Mouse (Mus musculus): Measurements from ENCODE around the gene Ergic1. TPM values are rescaled to one million over a fixed set of nuclear protein-coding genes. Genes with fewer than 3 reads are reported as not detected.

Gene Ergic1
- polyA plus RNA-seq, 1 experiment, result 143 TPM

GRCm38 (mm10) chr17:26569594-26570350, 8.5 kb downstream of the Ergic1 start:
- TF ChIP-seq POLR2A (IDR thresholded peaks at IDR 0.05; ENCODE audit: extremely low read depth, insufficient read depth, low read length) (no peak), CTCF (IDR thresholded peaks at IDR 0.05; ENCODE audit: extremely low read depth, insufficient read depth, low read length) (no peak)
- H3K4me1 ChIP-seq (ENCODE audit: control insufficient read depth, insufficient read depth, low read length), result peaks cover 6% of the 10 kb centered on the region
- no peak overlapping the region for H3K27ac ChIP-seq (ENCODE audit: insufficient read depth, low read length)
- no peak overlapping the region for H3K4me3 ChIP-seq (ENCODE audit: insufficient read depth, low read length)

GRCm38 (mm10) chr17:26570651-26571118, 9.4 kb downstream of the Ergic1 start:
- TF ChIP-seq POLR2A (IDR thresholded peaks at IDR 0.05; ENCODE audit: extremely low read depth, insufficient read depth, low read length), result no peak
- no peak for TF ChIP-seq CTCF (IDR thresholded peaks at IDR 0.05; ENCODE audit: extremely low read depth, insufficient read depth, low read length)
- H3K27ac ChIP-seq (ENCODE audit: insufficient read depth, low read length), result no peak overlapping the region
- no peak overlapping the region for H3K4me3 ChIP-seq (ENCODE audit: insufficient read depth, low read length)
- peaks cover 10% of the 10 kb centered on the region for H3K4me1 ChIP-seq (ENCODE audit: control insufficient read depth, insufficient read depth, low read length)

- Histone ChIP-seq H3K27ac (ENCODE audit: insufficient read depth, low read length) (no peak overlapping the region), H3K4me1 (ENCODE audit: control insufficient read depth, insufficient read depth, low read length) (peaks cover 15% of the 10 kb centered on the region), H3K4me3 (ENCODE audit: insufficient read depth, low read length) (no peak overlapping the region)
- TF ChIP-seq CTCF (IDR thresholded peaks at IDR 0.05; ENCODE audit: extremely low read depth, insufficient read depth, low read length), result no peak
- no peak for TF ChIP-seq POLR2A (IDR thresholded peaks at IDR 0.05; ENCODE audit: extremely low read depth, insufficient read depth, low read length)
These were observed 10.1 kb downstream of the Ergic1 start for GRCm38 (mm10) chr17:26571377-26571776.

- TF ChIP-seq POLR2A (IDR thresholded peaks at IDR 0.05; ENCODE audit: extremely low read depth, insufficient read depth, low read length), result no peak
- no peak for TF ChIP-seq CTCF (IDR thresholded peaks at IDR 0.05; ENCODE audit: extremely low read depth, insufficient read depth, low read length)
- peaks cover 24% of the 10 kb centered on the region for H3K4me1 ChIP-seq (ENCODE audit: control insufficient read depth, insufficient read depth, low read length)
These were observed 11.0 kb downstream of the Ergic1 start for GRCm38 (mm10) chr17:26572265-26572664.

GRCm38 (mm10) chr17:26574118-26574517, 12.8 kb downstream of the Ergic1 start:
- Histone ChIP-seq H3K27ac (ENCODE audit: insufficient read depth, low read length) (no peak overlapping the region), H3K4me3 (ENCODE audit: insufficient read depth, low read length) (no peak overlapping the region), H3K4me1 (ENCODE audit: control insufficient read depth, insufficient read depth, low read length) (peaks cover 30% of the 10 kb centered on the region)
- TF ChIP-seq POLR2A (IDR thresholded peaks at IDR 0.05; ENCODE audit: extremely low read depth, insufficient read depth, low read length) (no peak), CTCF (IDR thresholded peaks at IDR 0.05; ENCODE audit: extremely low read depth, insufficient read depth, low read length) (no peak)

More at GRCm38 (mm10) chr17:26572265-26572664, 11.0 kb downstream of the Ergic1 start:
- H3K4me3 ChIP-seq (ENCODE audit: insufficient read depth, low read length), result no peak overlapping the region
- no peak overlapping the region for H3K27ac ChIP-seq (ENCODE audit: insufficient read depth, low read length)

GRCm38 (mm10) chr17:26574701-26575100, 13.4 kb downstream of the Ergic1 start:
- H3K4me3 ChIP-seq (ENCODE audit: insufficient read depth, low read length), result no peak overlapping the region
- H3K27ac ChIP-seq (ENCODE audit: insufficient read depth, low read length), result peak overlapping the region; percentile 26; the same call in 1 of the 2 replicates
- TF ChIP-seq CTCF (IDR thresholded peaks at IDR 0.05; ENCODE audit: extremely low read depth, insufficient read depth, low read length) (no peak), POLR2A (IDR thresholded peaks at IDR 0.05; ENCODE audit: extremely low read depth, insufficient read depth, low read length) (no peak)
- H3K4me1 ChIP-seq (ENCODE audit: control insufficient read depth, insufficient read depth, low read length), result peaks cover 30% of the 10 kb centered on the region

- Histone ChIP-seq H3K4me3 (ENCODE audit: insufficient read depth, low read length) (no peak overlapping the region), H3K27ac (ENCODE audit: insufficient read depth, low read length) (peak overlapping the region; percentile 37), H3K4me1 (ENCODE audit: control insufficient read depth, insufficient read depth, low read length) (peaks cover 30% of the 10 kb centered on the region)
- TF ChIP-seq POLR2A (IDR thresholded peaks at IDR 0.05; ENCODE audit: extremely low read depth, insufficient read depth, low read length), result peak; percentile 27; the same call in 1 of the 2 replicates
- no peak for TF ChIP-seq CTCF (IDR thresholded peaks at IDR 0.05; ENCODE audit: extremely low read depth, insufficient read depth, low read length)
These were observed 14.7 kb downstream of the Ergic1 start for GRCm38 (mm10) chr17:26575786-26576690.

- H3K27ac ChIP-seq (ENCODE audit: insufficient read depth, low read length), result peak overlapping the region; percentile 37; the same call in 1 of the 2 replicates
- TF ChIP-seq POLR2A (IDR thresholded peaks at IDR 0.05; ENCODE audit: extremely low read depth, insufficient read depth, low read length), result no peak
- TF ChIP-seq CTCF (IDR thresholded peaks at IDR 0.05; ENCODE audit: extremely low read depth, insufficient read depth, low read length), result no peak
- H3K4me3 ChIP-seq (ENCODE audit: insufficient read depth, low read length), result no peak overlapping the region
- peaks cover 32% of the 10 kb centered on the region for H3K4me1 ChIP-seq (ENCODE audit: control insufficient read depth, insufficient read depth, low read length)
These were observed 15.5 kb downstream of the Ergic1 start for GRCm38 (mm10) chr17:26576833-26577232.

- H3K27ac ChIP-seq (ENCODE audit: insufficient read depth, low read length), result no peak overlapping the region
- TF ChIP-seq CTCF (IDR thresholded peaks at IDR 0.05; ENCODE audit: extremely low read depth, insufficient read depth, low read length) (no peak), POLR2A (IDR thresholded peaks at IDR 0.05; ENCODE audit: extremely low read depth, insufficient read depth, low read length) (no peak)
- peaks cover 32% of the 10 kb centered on the region for H3K4me1 ChIP-seq (ENCODE audit: control insufficient read depth, insufficient read depth, low read length)
- no peak overlapping the region for H3K4me3 ChIP-seq (ENCODE audit: insufficient read depth, low read length)
These were observed 16.0 kb downstream of the Ergic1 start for GRCm38 (mm10) chr17:26577309-26577708.

Data from cortical plate, adult 2 months (tissue).